Mouse (Mus musculus) kidney, postnatal 10 days (tissue): ENCODE data around the gene Ccr7.

Experiments
- DNase-seq: peaks from one replicate; pipeline ENCODE4 v3.0.0; 2021; ENCODE audit warnings: mixed read lengths

The Ccr7 gene

GRCm38 (mm10) chr11:99113111-99113510, 41.8 kb downstream of the Ccr7 start:
- no peak for DNase-seq

GRCm38 (mm10) chr11:99112700-99113099, 42.2 kb downstream of the Ccr7 start:
- no peak for DNase-seq

DNA sequence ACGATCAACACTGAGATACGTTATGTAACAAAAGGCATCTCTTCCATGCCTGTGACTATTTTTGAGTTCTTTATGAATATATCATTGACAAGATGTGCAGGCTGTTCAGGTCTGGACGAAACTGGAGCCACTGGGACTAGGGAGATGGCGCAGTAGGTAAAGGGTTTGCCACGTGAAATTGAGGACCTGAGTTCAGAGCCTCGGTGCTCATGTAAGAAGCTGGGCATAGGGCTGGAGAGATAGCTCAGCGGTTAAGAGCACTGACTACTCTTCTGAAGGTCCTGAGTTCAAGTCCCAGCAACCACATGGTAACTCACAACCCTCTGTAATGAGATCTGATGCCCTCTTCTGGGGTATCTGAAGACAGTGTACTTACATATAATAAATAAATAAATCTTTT, 43.2 kb downstream of the Ccr7 start:
- DNase-seq, result no peak

DNA sequence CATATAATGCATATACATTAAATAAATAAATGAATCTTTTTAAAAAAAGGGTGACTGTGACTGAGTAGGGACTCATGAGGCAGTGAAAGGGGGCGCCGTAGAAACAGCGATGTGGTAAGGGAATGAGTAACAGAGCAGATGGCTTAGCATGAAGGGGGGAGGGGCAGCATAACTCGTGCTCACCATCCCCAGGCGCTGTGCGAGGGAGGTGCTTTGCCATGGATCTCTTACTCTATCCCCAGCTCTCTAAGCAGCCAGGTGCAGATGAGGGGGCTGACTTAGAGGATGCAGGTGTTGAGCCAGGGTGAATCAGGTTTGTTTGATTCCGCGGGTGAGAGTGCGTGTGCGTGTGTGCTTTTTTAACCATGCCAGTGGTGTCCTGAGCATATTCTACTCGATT, 43.7 kb downstream of the Ccr7 start:
- DNase-seq, result no peak

DNA sequence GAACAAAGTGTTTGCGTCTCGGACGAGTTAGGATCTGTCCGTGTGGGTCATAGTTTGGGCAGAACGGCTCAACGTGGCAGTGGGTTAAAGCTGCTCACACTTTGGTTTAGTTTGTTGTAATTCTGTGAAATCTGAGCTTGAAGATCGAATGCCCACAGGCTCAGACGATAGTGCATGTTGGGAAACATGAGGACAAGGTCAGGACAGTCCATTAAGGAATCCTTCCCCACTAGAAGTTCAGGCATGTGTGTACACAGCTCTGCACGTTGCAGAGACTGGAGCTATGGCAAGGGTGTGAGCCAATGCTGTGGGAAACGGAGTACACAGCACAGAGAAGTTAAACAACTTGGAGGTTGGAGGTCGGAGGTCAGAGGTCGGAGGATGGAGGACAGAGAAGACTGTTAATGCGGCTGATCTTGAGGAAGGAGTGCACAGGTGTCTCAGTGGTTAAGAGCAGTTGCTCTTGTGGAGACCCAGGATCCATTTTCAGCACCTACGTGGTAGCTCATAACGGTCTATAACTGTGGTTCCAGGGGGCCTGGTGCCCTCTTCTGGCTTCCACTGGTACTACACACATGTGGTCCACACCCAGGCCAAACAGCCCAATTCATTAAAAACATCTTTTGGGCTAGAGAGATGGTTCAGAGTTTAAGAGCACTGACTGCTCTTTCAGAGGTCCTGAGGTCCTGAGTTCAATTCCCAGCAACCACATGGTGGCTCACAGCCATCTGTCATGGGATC, 44.3 kb downstream of the Ccr7 start:
- no peak for DNase-seq

- no peak for DNase-seq
Measured at GRCm38 (mm10) chr11:99108296-99108695, 46.6 kb downstream of the Ccr7 start.

DNA sequence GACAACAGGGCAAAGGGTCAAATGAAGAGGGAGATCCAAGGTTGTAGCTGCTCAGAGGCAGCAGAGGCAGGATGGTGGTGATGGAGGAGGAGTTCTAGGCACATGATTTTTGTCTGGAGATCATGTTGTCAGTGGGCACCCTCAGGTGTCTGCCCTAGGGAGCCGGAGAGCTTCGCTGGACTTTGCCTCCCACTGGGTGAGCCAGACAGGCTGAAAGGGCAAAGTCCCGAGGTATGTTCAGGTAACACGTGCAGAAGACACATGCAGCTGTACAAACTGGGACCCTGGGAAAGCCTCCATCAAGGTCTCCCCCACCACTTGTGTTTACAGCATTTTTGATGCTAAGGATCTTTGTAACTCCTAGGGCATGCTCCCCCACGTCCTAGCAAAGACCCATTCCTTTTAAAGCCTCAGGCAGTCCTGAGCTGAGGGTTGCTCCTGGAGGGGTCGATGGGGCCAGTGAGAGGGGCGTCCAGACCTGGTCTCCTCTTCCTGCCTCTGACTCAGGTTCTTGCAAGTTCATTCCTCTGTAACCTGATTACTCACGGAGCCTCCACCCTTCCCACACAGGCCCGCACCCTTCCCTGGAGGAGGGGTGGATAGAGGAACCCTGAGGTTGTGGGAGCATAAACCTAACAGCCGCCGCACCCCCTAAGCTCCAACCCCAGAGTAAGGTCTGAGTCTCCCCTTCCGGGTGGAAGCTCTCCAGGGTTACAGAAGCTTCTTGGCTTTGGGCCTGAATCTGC, 48.7 kb downstream of the Ccr7 start:
- DNase-seq, result no peak

- no peak for DNase-seq
Measured at GRCm38 (mm10) chr11:99104609-99105410, 50.1 kb downstream of the Ccr7 start.

DNA sequence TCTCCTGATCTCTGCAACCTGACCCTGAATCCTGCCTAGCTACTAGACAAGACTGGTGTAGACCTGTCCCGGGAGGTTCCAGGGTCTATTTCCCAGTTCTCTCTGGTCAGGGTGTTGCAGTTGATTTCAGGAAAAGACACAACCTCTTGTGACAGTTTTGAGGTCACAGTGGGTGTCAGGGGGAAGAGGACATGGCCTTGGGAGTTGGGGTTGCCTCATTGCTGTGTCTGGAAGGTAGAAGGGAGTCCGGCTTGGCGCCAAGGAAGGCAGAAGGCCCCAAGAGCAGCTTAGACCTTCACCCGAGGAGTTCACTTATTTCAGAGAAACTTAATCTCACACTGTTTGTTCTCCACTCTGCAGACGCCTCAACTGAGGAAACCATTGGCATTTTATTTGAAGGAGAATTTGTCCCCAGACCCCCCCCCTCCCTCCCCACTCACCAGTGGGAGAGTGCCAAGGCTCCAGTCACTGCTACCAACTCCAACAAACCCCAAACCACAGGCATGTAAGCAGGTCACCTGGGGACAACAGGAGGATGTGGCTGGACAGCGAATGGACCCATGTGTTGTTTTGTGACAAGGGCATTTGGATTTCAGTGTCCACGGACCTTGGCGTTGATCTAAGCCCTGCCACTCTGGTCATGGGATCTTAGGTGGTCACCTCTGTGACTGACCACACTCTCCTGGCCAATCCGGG, 52.2 kb downstream of the Ccr7 start:
- no peak for DNase-seq

DNA sequence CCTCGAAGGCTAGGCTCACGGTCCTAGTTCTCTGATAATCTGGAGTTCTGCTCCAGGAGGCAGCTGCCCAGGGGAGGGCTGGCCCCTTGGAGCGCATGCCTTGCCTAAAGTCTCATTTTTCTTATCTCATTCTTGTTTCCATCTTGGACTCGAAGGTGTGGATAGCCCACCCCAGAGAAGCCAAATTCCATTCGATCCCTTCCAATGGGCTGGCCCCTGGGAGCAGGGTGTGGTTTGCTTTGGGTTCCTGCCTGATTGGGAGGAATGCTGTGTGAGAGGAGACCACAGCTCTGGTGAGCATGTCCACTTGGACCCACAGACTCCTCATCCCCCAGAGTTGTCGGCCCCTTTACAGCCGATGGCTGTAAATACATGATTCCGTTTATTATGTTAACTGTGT, 53.2 kb downstream of the Ccr7 start:
- no peak for DNase-seq

- DNase-seq, result no peak
Measured at GRCm38 (mm10) chr11:99100215-99100614, 54.7 kb downstream of the Ccr7 start.

- DNase-seq, result peak; percentile 67
Measured at GRCm38 (mm10) chr11:99099516-99099915, 55.4 kb downstream of the Ccr7 start.

DNA sequence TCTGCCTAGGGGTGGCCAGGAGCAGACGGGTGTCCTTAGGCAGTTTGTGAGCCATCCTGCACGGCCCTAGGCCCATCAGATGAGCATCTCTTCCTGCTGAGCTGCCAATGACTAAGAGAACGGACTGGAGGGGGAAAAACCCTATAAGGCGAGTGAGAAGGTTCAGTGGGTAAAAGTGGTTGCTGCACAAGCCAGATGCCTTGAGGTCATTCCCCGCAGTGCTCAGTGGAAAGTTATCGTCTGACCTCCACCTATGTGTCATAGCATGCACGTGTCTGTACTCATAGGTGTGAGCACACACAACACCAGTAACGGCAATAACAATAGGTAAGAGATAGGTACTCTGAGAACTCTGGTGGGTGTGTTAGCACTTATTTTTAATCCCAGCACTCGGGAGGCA, 56.0 kb downstream of the Ccr7 start:
- DNase-seq, result no peak

GRCm38 (mm10) chr11:99096996-99097774, 57.7 kb downstream of the Ccr7 start:
- DNase-seq, result no peak

GRCm38 (mm10) chr11:99096417-99096816, 58.5 kb downstream of the Ccr7 start:
- no peak for DNase-seq

- no peak for DNase-seq
Measured at GRCm38 (mm10) chr11:99095759-99096158, 59.1 kb downstream of the Ccr7 start.

DNA sequence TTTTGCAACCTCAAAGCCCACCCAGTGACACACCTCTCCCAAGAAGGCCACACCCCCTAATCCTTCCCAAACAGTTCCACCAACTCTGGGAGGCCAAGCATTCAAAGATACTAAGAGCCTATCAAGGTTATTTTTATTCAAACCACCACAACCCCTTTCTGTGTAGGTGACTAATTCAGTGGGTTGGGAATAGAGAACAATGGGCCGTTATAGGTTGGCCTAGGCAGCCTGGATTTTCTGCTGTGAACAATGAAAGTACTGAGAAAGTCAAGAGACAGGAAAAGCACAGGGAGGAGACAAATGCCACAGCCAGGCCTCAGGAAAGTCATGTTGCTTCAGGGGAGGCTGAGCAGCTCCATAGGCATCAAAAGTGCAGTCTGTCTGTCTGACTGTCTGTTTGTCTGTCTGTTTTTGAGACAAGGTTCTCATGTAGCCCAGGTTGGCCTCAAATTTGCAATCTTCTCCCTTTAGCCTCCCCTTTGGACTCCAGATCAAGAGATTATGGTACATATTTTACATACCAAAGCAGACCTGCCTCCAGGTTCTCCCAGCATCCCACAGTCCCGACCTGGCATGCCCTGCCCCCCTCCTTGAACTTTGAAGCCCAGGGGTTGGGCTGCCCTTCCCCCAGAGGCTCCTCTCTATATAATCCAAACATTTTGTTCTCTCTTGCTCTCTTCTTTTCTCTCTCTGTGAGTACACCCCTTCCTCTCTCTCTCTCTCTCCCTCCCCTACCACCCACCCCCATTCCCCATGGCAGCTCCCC, 59.8 kb downstream of the Ccr7 start:
- no peak for DNase-seq
